Mouse (Mus musculus): ENCODE measurements around the gene Ube3a. TPM values are rescaled to one million over a fixed set of nuclear protein-coding genes. Genes with fewer than 3 reads are reported as not detected.

The Ube3a gene
- total RNA-seq, 1 experiment, result 119 TPM

DNA sequence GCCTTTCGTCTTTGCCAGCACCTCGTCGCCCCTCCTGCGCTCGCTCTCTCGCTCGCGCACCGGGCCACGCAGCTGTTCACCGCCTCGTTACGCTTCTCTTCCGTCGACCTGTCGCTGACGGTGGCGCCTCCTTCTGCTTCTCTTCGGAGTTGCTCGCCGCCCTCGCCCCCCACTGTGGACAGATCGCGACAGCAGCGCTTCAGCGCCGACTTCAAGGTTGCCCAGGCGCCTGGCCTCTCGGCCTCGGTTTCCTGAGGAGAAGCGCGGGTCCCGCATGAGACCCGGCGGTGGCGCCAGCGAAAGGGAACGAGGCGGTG lies 274 bp downstream of the Ube3a start:
- in situ Hi-C loops (cut with MboI; ENCODE audit: low sequenced_read_pairs in 2 of 2, unreplicated experiment in 2 of 2), result no loop called here
- Histone ChIP-seq H3K27ac (ENCODE audit: insufficient read depth, low read depth, low read length, poor library complexity, severe bottlenecking) (peak overlapping the region; percentile 78), H3K36me3 (ENCODE audit: control insufficient read depth, insufficient read depth, low read length, poor library complexity, severe bottlenecking) (no peaks in the 10 kb centered on the region), H3K9ac (ENCODE audit: insufficient read depth, low read depth, low read length, poor library complexity, severe bottlenecking) (peak overlapping the region; percentile 97), H3K9me3 (ENCODE audit: control insufficient read depth, insufficient read depth, low read depth, low read length) (no peaks in the 10 kb centered on the region), H3K4me1 (ENCODE audit: control insufficient read depth in 2 of 2, insufficient read depth in 2 of 2, low read length in 2 of 2, poor library complexity in 1 of 2) (peaks cover 0 to 2% of the 10 kb centered on the region in 2 experiments; a peak in 1 of 4 replicates), H3K4me3 (ENCODE audit: insufficient read depth in 1 of 2, low read depth in 1 of 2, low read length in 2 of 2, poor library complexity in 1 of 2, severe bottlenecking in 1 of 2) (peak overlapping the region; percentile 92 to 94)
- DNase-seq (ENCODE audit: low read depth, low spot score), result no peak
- no peak for TF ChIP-seq CHD2 (IDR thresholded peaks at IDR 0.05; ENCODE audit: low read depth, low read length)
- TF ChIP-seq MAFK (IDR thresholded peaks at IDR 0.05; ENCODE audit: insufficient read depth, low read depth, low read length), result no peak
- TF ChIP-seq ZNF384 (IDR thresholded peaks at IDR 0.05; ENCODE audit: low read depth, low read length), result no peak
- TF ChIP-seq ZC3H11A (IDR thresholded peaks at IDR 0.05; ENCODE audit: borderline replicate concordance, low read depth, low read length), result no peak
- no peak for TF ChIP-seq HCFC1 (IDR thresholded peaks at IDR 0.05; ENCODE audit: borderline replicate concordance, insufficient read depth, low read length)

DNA sequence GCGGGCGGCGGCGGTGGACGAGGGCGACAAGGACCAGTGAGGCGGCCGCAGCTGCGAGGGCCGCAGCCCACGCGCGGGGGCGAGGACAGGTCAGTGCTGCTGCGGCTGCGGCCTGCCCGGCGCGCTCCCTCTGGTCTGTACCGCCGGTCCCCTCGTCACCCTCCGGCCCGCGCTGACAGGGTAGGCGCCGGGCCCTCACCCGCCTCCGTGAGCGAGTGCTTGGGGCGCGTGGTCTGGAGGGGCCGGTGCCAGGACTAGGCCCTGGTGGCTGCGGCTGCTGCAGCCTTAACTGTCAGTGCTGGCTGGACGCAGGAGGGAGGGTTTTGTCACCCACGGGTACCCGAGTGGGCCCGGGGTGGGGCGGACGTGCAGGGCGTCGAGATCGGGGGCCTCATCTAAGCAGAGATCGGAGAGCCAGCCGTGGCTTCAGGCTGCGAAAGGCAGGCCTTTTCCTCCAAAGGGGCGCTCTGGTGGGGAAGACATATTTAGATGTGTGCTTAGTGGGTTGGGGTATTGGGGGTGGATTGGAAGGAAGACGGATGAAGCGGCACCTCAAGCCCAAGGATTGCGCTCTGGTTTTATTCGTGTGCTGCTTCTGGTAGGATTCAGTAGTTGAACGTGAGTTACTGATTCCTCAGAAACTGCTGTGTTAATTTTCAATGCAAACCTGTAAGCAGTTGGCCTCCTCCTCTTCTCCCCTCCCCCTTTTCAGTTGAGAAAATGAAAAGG lies 797 bp downstream of the Ube3a start:
- DNase-seq (ENCODE audit: low read depth, low spot score), result peak; percentile 27
- H3K4me3 ChIP-seq (ENCODE audit: insufficient read depth in 1 of 2, low read depth in 1 of 2, low read length in 2 of 2, poor library complexity in 1 of 2, severe bottlenecking in 1 of 2), result peak overlapping the region; percentile 92 to 94
- peaks cover 0 to 2% of the 10 kb centered on the region in 2 experiments; a peak in 1 of 4 replicates for H3K4me1 ChIP-seq (ENCODE audit: control insufficient read depth in 2 of 2, insufficient read depth in 2 of 2, low read length in 2 of 2, poor library complexity in 1 of 2)
- in situ Hi-C loops (cut with MboI; ENCODE audit: low sequenced_read_pairs in 2 of 2, unreplicated experiment in 2 of 2), result no loop called here
- H3K27ac ChIP-seq (ENCODE audit: insufficient read depth, low read depth, low read length, poor library complexity, severe bottlenecking), result peak overlapping the region; percentile 78
- TF ChIP-seq ZC3H11A (IDR thresholded peaks at IDR 0.05; ENCODE audit: borderline replicate concordance, low read depth, low read length) (no peak), HCFC1 (IDR thresholded peaks at IDR 0.05; ENCODE audit: borderline replicate concordance, insufficient read depth, low read length) (no peak), MAFK (IDR thresholded peaks at IDR 0.05; ENCODE audit: insufficient read depth, low read depth, low read length) (no peak), CHD2 (IDR thresholded peaks at IDR 0.05; ENCODE audit: low read depth, low read length) (no peak), ZNF384 (IDR thresholded peaks at IDR 0.05; ENCODE audit: low read depth, low read length) (no peak)
- H3K36me3 ChIP-seq (ENCODE audit: control insufficient read depth, insufficient read depth, low read length, poor library complexity, severe bottlenecking), result no peaks in the 10 kb centered on the region
- H3K9me3 ChIP-seq (ENCODE audit: control insufficient read depth, insufficient read depth, low read depth, low read length), result no peaks in the 10 kb centered on the region
- H3K9ac ChIP-seq (ENCODE audit: insufficient read depth, low read depth, low read length, poor library complexity, severe bottlenecking), result peak overlapping the region; percentile 97

DNA sequence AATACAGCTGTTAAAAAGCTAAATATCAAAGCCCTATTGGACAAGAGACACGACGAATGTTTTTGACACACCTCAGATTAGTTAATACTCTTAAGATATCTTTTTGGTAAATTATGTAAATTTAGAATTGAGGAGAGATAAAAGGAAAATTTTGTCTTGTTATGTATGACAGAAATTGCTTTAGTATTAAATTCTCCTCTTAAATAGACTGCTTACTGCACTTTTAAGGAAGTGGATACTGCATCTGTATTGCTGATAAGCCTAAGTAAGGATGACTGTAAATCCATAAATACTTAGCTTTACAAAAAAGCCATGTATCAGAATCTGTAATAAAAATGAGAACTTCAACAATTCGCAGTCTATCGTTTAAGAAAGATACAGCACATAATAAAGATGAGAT lies 1.8 kb downstream of the Ube3a start:
- no peak overlapping the region for H3K9ac ChIP-seq (ENCODE audit: insufficient read depth, low read depth, low read length, poor library complexity, severe bottlenecking)
- no peaks in the 10 kb centered on the region for H3K9me3 ChIP-seq (ENCODE audit: control insufficient read depth, insufficient read depth, low read depth, low read length)
- no peak for TF ChIP-seq CHD2 (IDR thresholded peaks at IDR 0.05; ENCODE audit: low read depth, low read length)
- TF ChIP-seq MAFK (IDR thresholded peaks at IDR 0.05; ENCODE audit: insufficient read depth, low read depth, low read length), result no peak
- TF ChIP-seq ZNF384 (IDR thresholded peaks at IDR 0.05; ENCODE audit: low read depth, low read length), result no peak
- TF ChIP-seq ZC3H11A (IDR thresholded peaks at IDR 0.05; ENCODE audit: borderline replicate concordance, low read depth, low read length), result no peak
- TF ChIP-seq HCFC1 (IDR thresholded peaks at IDR 0.05; ENCODE audit: borderline replicate concordance, insufficient read depth, low read length), result no peak
- H3K4me1 ChIP-seq (ENCODE audit: control insufficient read depth in 2 of 2, insufficient read depth in 2 of 2, low read length in 2 of 2, poor library complexity in 1 of 2), result peaks cover 0 to 2% of the 10 kb centered on the region in 2 experiments; a peak in 2 of 4 replicates
- in situ Hi-C loops (cut with MboI; ENCODE audit: low sequenced_read_pairs in 2 of 2, unreplicated experiment in 2 of 2), result no loop called here
- no peak for DNase-seq (ENCODE audit: low read depth, low spot score)
- H3K36me3 ChIP-seq (ENCODE audit: control insufficient read depth, insufficient read depth, low read length, poor library complexity, severe bottlenecking), result no peaks in the 10 kb centered on the region
- H3K4me3 ChIP-seq (ENCODE audit: insufficient read depth in 1 of 2, low read depth in 1 of 2, low read length in 2 of 2, poor library complexity in 1 of 2, severe bottlenecking in 1 of 2), result peak overlapping the region; percentile 25 to 94; a peak in 3 of 4 replicates
- H3K27ac ChIP-seq (ENCODE audit: insufficient read depth, low read depth, low read length, poor library complexity, severe bottlenecking), result no peak overlapping the region

DNA sequence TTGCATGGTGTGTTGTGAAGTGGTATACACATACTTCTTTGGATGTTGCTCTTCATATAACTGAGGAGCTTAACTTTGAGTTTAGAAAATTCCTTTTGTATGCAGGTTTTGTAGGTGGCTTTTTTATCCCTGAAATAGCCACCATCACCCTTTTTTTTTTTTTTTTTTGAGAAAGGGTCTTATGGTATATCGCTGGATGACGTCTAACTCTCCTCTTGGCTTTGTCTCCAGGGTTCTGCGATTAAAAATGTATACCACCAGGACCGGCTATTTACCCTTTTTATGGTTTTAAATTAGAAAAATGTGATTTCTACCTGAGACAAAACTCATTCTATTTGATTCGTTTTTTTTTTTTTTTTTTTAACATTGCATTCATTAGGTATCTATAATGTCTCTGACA lies 2.2 kb downstream of the Ube3a start:
- H3K9ac ChIP-seq (ENCODE audit: insufficient read depth, low read depth, low read length, poor library complexity, severe bottlenecking), result no peak overlapping the region; the same call in 1 of the 2 replicates
- peaks cover 0 to 2% of the 10 kb centered on the region in 2 experiments; a peak in 2 of 4 replicates for H3K4me1 ChIP-seq (ENCODE audit: control insufficient read depth in 2 of 2, insufficient read depth in 2 of 2, low read length in 2 of 2, poor library complexity in 1 of 2)
- no peaks in the 10 kb centered on the region for H3K9me3 ChIP-seq (ENCODE audit: control insufficient read depth, insufficient read depth, low read depth, low read length)
- 0 out of 4 replicates have a peak overlapping the region, but pooled peaks of 1 of the 2 experiments have one; percentile 94 for H3K4me3 ChIP-seq (ENCODE audit: insufficient read depth in 1 of 2, low read depth in 1 of 2, low read length in 2 of 2, poor library complexity in 1 of 2, severe bottlenecking in 1 of 2)
- in situ Hi-C loops (cut with MboI; ENCODE audit: low sequenced_read_pairs in 2 of 2, unreplicated experiment in 2 of 2), result no loop called here
- TF ChIP-seq CHD2 (IDR thresholded peaks at IDR 0.05; ENCODE audit: low read depth, low read length) (no peak), ZNF384 (IDR thresholded peaks at IDR 0.05; ENCODE audit: low read depth, low read length) (0 out of 2 replicates have a peak, but pooled peaks have one; percentile 30)
- no peak overlapping the region for H3K27ac ChIP-seq (ENCODE audit: insufficient read depth, low read depth, low read length, poor library complexity, severe bottlenecking)
- H3K36me3 ChIP-seq (ENCODE audit: control insufficient read depth, insufficient read depth, low read length, poor library complexity, severe bottlenecking), result no peaks in the 10 kb centered on the region
- DNase-seq (ENCODE audit: low read depth, low spot score), result no peak
